8 mouse cellular contexts compared by ENCODE assay signal in genomic region chr7:45082401-45083299, GRCm38 (mm10). TPM values are rescaled to one million over a fixed set of nuclear protein-coding genes. Genes with fewer than 3 reads are reported as not detected.
DNase-seq lines count a peak whose midpoint lies in the region; ATAC-seq and TF ChIP-seq lines count a peak whose summit lies in the region.

No protein-coding gene starts in this region.

- H3K9me3 ChIP-seq in hindbrain, postnatal 0 days (ENCODE audit: low read length) = no peaks in the 10 kb centered on the region
- H3K9me3 ChIP-seq in liver, postnatal 0 days (ENCODE audit: low read length) = no peaks in the 10 kb centered on the region

- H3K36me3 ChIP-seq in hindbrain, postnatal 0 days (ENCODE audit: insufficient read depth, low read length) = peaks cover 3% of the 10 kb centered on the region; the same call in 1 of the 2 replicates
- H3K36me3 ChIP-seq in liver, postnatal 0 days (replicated peaks; ENCODE audit: insufficient read depth, low read length) = peaks cover 3% of the 10 kb centered on the region
- peaks cover 3% of the 10 kb centered on the region; the same call in 1 of the 2 replicates for H3K36me3 ChIP-seq in small intestine, adult 2 months (ENCODE audit: control insufficient read depth, insufficient read depth, low read length)

- peak; percentile 35; the same call in 1 of the 2 replicates for TF ChIP-seq CTCF in embryonic fibroblast, embryonic 13.5 days (IDR thresholded peaks at IDR 0.05; ENCODE audit: borderline replicate concordance, insufficient read depth, low read length)
- TF ChIP-seq CTCF in hindbrain, postnatal 0 days (IDR thresholded peaks at IDR 0.05; ENCODE audit: low read depth) = peak; percentile 10; the same call in 1 of the 2 replicates
- peak; percentile 36 for TF ChIP-seq CTCF in liver, postnatal 0 days (IDR thresholded peaks at IDR 0.05; ENCODE audit: low read depth)
- no peak for TF ChIP-seq CTCF in small intestine, adult 2 months (IDR thresholded peaks at IDR 0.05; ENCODE audit: extremely low read depth, insufficient read length, insufficient replicate concordance, low read depth, low read length)

- TF ChIP-seq POLR2A in embryonic fibroblast, embryonic 13.5 days (IDR thresholded peaks at IDR 0.05; ENCODE audit: low read depth, low read length) = no peak
- TF ChIP-seq POLR2A in small intestine, adult 2 months (IDR thresholded peaks at IDR 0.05; ENCODE audit: low read depth, low read length) = no peak; the same call in 1 of the 2 replicates

- no peak for ATAC-seq in hindbrain, postnatal 0 days
- ATAC-seq in liver, postnatal 0 days = peak; percentile 51; the same call in 1 of the 2 replicates
- ATAC-seq in cerebellum, adult (ENCODE audit: insufficient number of reproducible peaks, low FRiP score, low TSS enrichment) = no peak

- peak; percentile 59 for DNase-seq in layer of hippocampus, adult 9-11 months
- no peak for DNase-seq in layer of hippocampus, adult 9-10 months (ENCODE audit: low spot score)
- DNase-seq in hindbrain, postnatal 0 days (ENCODE audit: low spot score) = peak; percentile 18
- peak; percentile 57 for DNase-seq in liver, postnatal 0 days
- DNase-seq in layer of hippocampus, postnatal 10 days (ENCODE audit: low spot score in 2 of 2) = no peak

- H3K27ac ChIP-seq in embryonic fibroblast, embryonic 13.5 days (ENCODE audit: insufficient read depth, low read length) = 0 out of 2 replicates have a peak overlapping the region, but pooled peaks have one; percentile 22
- peak overlapping the region; percentile 62; the same call in 1 of the 2 replicates for H3K27ac ChIP-seq in hindbrain, postnatal 0 days
- H3K27ac ChIP-seq in liver, postnatal 0 days (ENCODE audit: low read depth) = peak overlapping the region; percentile 61
- peak overlapping the region; percentile 55 for H3K27ac ChIP-seq in small intestine, adult 2 months (ENCODE audit: insufficient read depth, low read depth, low read length)

- 0 out of 2 replicates have a peak, but pooled peaks cover 4% of the 10 kb centered on the region for H3K4me1 ChIP-seq in embryonic fibroblast, embryonic 13.5 days (ENCODE audit: control insufficient read depth, insufficient read depth, low read length)
- H3K4me1 ChIP-seq in hindbrain, postnatal 0 days (ENCODE audit: insufficient read depth, low read length) = no peaks in the 10 kb centered on the region
- peaks cover 4% of the 10 kb centered on the region; the same call in 1 of the 2 replicates for H3K4me1 ChIP-seq in liver, postnatal 0 days (ENCODE audit: insufficient read depth)
- H3K4me1 ChIP-seq in small intestine, adult 2 months (ENCODE audit: control insufficient read depth, insufficient read depth, insufficient read length, low read length) = peaks cover 6% of the 10 kb centered on the region; the same call in 1 of the 2 replicates

- H3K9ac ChIP-seq in hindbrain, postnatal 0 days (replicated peaks; ENCODE audit: low read length) = no peak overlapping the region
- H3K9ac ChIP-seq in liver, postnatal 0 days (replicated peaks) = peak overlapping the region; percentile 34

- H3K27me3 ChIP-seq in hindbrain, postnatal 0 days (ENCODE audit: insufficient read depth, low read length) = no peaks in the 10 kb centered on the region
- H3K27me3 ChIP-seq in liver, postnatal 0 days (ENCODE audit: insufficient read depth, low read length) = no peaks in the 10 kb centered on the region
- no peaks in the 10 kb centered on the region for H3K27me3 ChIP-seq in small intestine, adult 2 months (ENCODE audit: control insufficient read depth, insufficient read depth, low read length)

- no peak for TF ChIP-seq EP300 in liver, postnatal 0 days (IDR thresholded peaks at IDR 0.05; ENCODE audit: low read depth)

- H3K4me3 ChIP-seq in embryonic fibroblast, embryonic 13.5 days (ENCODE audit: insufficient read depth, low read length) = no peak overlapping the region
- H3K4me3 ChIP-seq in hindbrain, postnatal 0 days (ENCODE audit: low read length) = no peak overlapping the region
- H3K4me3 ChIP-seq in liver, postnatal 0 days (ENCODE audit: low read depth, low read length) = peak overlapping the region; percentile 27
- H3K4me3 ChIP-seq in small intestine, adult 2 months (ENCODE audit: low read depth, low read length) = peak overlapping the region; percentile 32

- 72% methylated on average over 25 of the region's 25 CpGs for WGBS in hindbrain, postnatal 0 days
- WGBS in liver, postnatal 0 days (ENCODE audit: insufficient replicate concordance) = 22% methylated on average over 25 of the region's 25 CpGs
- WGBS in small intestine, adult 2 months = 25% methylated on average over 25 of the region's 25 CpGs

- H3K4me2 ChIP-seq in hindbrain, postnatal 0 days (ENCODE audit: low read depth, low read length) = no peak overlapping the region
- peak overlapping the region; percentile 64 for H3K4me2 ChIP-seq in liver, postnatal 0 days (ENCODE audit: low read depth, low read length)

RNA-seq across cellular contexts. Expression of gene Rcn3, which starts 9.4 kb away (rescaled TPM):
- 439 and 601 TPM in 2 replicates for polyA plus RNA-seq in embryonic fibroblast, embryonic 13.5 days (2011; ENCODE audit: insufficient read length, low read depth, missing spikeins)
- total RNA-seq in hindbrain, postnatal 0 days (2014; rRNA removed) = 42.9 and 45.1 TPM in 2 replicates
- 39.3 and 42.0 TPM in 2 replicates for polyA plus RNA-seq in hindbrain, postnatal 0 days (2015; fragmentation: Nextera tagmentation; extraction: Ambion mirVana)
- 17.1 and 17.9 TPM in 2 replicates for polyA plus RNA-seq in liver, postnatal 0 days (2015; fragmentation: Nextera tagmentation; extraction: Ambion mirVana)
- polyA plus RNA-seq in small intestine, adult 2 months (2012; rRNA removed) = 40.0 and 49.9 TPM in 2 replicates
- 10 to 100 TPM; 11.4 to 11.9 TPM for total RNA-seq in layer of hippocampus, postnatal 10 days (2021)

RNA-seq across cellular contexts. Expression of gene Prrg2, which starts 20.2 kb away (rescaled TPM):
- polyA plus RNA-seq in embryonic fibroblast, embryonic 13.5 days (2011; ENCODE audit: insufficient read length, low read depth, missing spikeins) = 15.1 and 17.5 TPM in 2 replicates
- 10.5 and 12.4 TPM in 2 replicates for total RNA-seq in hindbrain, postnatal 0 days (2014; rRNA removed)
- polyA plus RNA-seq in hindbrain, postnatal 0 days (2015; fragmentation: Nextera tagmentation; extraction: Ambion mirVana) = 15.3 and 17.2 TPM in 2 replicates
- polyA plus RNA-seq in liver, postnatal 0 days (2015; fragmentation: Nextera tagmentation; extraction: Ambion mirVana) = 19.7 and 20.4 TPM in 2 replicates
- 81.7 and 172 TPM in 2 replicates for polyA plus RNA-seq in small intestine, adult 2 months (2012; rRNA removed)
- 10 to 100 TPM in 1 of 2 experiments, 1 to 10 TPM in 1; 6.9 to 10.1 TPM for total RNA-seq in layer of hippocampus, postnatal 10 days (2021)

RNA-seq across cellular contexts. Expression of gene Nosip, which starts 20.4 kb away (rescaled TPM):
- polyA plus RNA-seq in embryonic fibroblast, embryonic 13.5 days (2011; ENCODE audit: insufficient read length, low read depth, missing spikeins) = 33.0 and 38.0 TPM in 2 replicates
- total RNA-seq in hindbrain, postnatal 0 days (2014; rRNA removed) = 72.9 and 83.1 TPM in 2 replicates
- polyA plus RNA-seq in hindbrain, postnatal 0 days (2015; fragmentation: Nextera tagmentation; extraction: Ambion mirVana) = 64.5 and 67.4 TPM in 2 replicates
- 22.2 and 22.6 TPM in 2 replicates for polyA plus RNA-seq in liver, postnatal 0 days (2015; fragmentation: Nextera tagmentation; extraction: Ambion mirVana)
- polyA plus RNA-seq in small intestine, adult 2 months (2012; rRNA removed) = 39.3 and 92.7 TPM in 2 replicates
- total RNA-seq in layer of hippocampus, postnatal 10 days (2021) = 10 to 100 TPM; 47.2 to 51.6 TPM

RNA-seq across cellular contexts. Expression of gene Fcgrt, which starts 21.0 kb away (rescaled TPM):
- polyA plus RNA-seq in embryonic fibroblast, embryonic 13.5 days (2011; ENCODE audit: insufficient read length, low read depth, missing spikeins) = 41.5 and 64.3 TPM in 2 replicates
- total RNA-seq in hindbrain, postnatal 0 days (2014; rRNA removed) = 32.9 and 43.6 TPM in 2 replicates
- polyA plus RNA-seq in hindbrain, postnatal 0 days (2015; fragmentation: Nextera tagmentation; extraction: Ambion mirVana) = 43.8 and 45.9 TPM in 2 replicates
- polyA plus RNA-seq in liver, postnatal 0 days (2015; fragmentation: Nextera tagmentation; extraction: Ambion mirVana) = 150 and 154 TPM in 2 replicates
- polyA plus RNA-seq in small intestine, adult 2 months (2012; rRNA removed) = 47.9 and 78.3 TPM in 2 replicates
- total RNA-seq in layer of hippocampus, postnatal 10 days (2021) = 10 to 100 TPM; 17.9 to 23.1 TPM

RNA-seq across cellular contexts. Expression of gene Prr12, which starts 30.0 kb away (rescaled TPM):
- polyA plus RNA-seq in embryonic fibroblast, embryonic 13.5 days (2011; ENCODE audit: insufficient read length, low read depth, missing spikeins) = 15.4 and 16.9 TPM in 2 replicates
- total RNA-seq in hindbrain, postnatal 0 days (2014; rRNA removed) = 14.0 and 18.1 TPM in 2 replicates
- 7.5 and 9.2 TPM in 2 replicates for polyA plus RNA-seq in hindbrain, postnatal 0 days (2015; fragmentation: Nextera tagmentation; extraction: Ambion mirVana)
- 1.6 and 1.7 TPM in 2 replicates for polyA plus RNA-seq in liver, postnatal 0 days (2015; fragmentation: Nextera tagmentation; extraction: Ambion mirVana)
- polyA plus RNA-seq in small intestine, adult 2 months (2012; rRNA removed) = 8.1 and 13.2 TPM in 2 replicates
- 10 to 100 TPM; 69.1 to 70.3 TPM for total RNA-seq in layer of hippocampus, postnatal 10 days (2021)

Comparison
In these comparisons a context has a peak if more than half of its experiments do, and no peak if none do; other contexts are left out.
1. DNase-seq: peak in layer of hippocampus, adult 9-11 months (single experiment), hindbrain, postnatal 0 days (single experiment) and liver, postnatal 0 days (single experiment); none in layer of hippocampus, adult 9-10 months (single experiment) and layer of hippocampus, postnatal 10 days (0 of 2).
2. H3K4me3 ChIP-seq: peak in liver, postnatal 0 days (single experiment) and small intestine, adult 2 months (single experiment); none in embryonic fibroblast, embryonic 13.5 days (single experiment) and hindbrain, postnatal 0 days (single experiment).
3. Peak in every context shown above with its lines, with median percentiles within 50 percentile points of each other: H3K27ac ChIP-seq.